Mouse (Mus musculus): ENCODE measurements around the gene Catsperd.
"Not testable (repeated sequence)": the region's sequence is repeated elsewhere in the genome, so short reads cannot be mapped to it uniquely, and the experiment has no call there.

Gene Catsperd

DNA sequence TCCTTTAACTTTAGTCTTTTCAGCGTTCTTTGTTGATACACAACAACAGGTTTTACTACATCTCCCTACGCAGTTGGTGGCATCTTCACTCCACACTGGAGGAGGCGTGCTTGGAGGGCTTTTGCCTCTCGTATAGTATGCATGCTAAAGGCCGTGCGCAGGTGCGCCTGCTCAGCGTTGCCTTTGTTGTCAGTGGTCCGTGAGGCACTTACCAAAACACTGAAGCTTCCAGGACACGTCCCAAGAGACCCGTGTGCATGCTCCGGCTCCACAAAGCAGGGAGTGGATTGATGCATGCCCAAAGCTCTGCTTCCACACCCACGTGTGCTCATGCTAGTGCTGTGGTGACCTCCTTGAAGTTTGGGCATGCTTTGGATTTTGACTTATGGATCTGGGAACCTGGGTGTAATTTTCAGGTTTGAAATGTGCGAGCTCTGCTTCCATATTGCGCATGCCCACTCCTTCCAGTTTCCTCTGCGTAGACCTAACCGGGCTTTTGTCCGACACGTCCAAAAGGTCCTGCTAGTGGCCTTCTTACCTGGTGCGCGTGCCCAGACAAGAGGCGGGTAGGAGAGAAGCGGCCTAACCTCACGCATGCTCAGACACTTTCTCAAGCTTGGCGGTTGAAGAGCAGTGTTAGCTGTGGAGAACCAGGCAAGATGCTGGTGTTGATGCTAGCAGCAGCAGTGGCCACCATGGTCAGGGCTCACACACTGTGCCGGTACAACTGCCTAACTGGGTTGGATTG, at the start of gene Catsperd:
Gene Catsperd (plus strand): TSS at position 614 of the 748 bp plus-strand sequence.
- no peak for DNase-seq (ENCODE audit: low spot score in 2 of 2)

DNA sequence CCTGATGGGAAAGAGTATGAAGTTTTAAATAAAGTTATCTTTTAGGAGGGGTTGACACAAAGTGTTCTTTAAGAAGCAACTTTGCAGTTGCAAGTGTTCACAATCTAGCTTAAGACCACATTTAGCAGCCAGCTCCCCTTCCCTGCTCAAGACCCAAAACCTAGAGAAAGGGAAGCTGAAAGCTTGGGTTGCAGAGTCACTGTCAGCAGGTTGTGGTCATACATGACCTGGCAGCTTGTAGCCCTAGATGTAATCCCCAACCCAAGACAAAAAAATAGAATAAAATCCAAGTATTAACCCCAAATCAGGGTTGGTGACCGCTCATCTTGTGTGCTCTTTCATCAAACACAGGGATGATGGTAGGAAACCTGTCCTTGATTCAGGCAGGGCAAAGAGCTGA, 44.9 kb upstream of the Catsperd start:
- no peak for DNase-seq (ENCODE audit: low spot score in 2 of 2)

DNA sequence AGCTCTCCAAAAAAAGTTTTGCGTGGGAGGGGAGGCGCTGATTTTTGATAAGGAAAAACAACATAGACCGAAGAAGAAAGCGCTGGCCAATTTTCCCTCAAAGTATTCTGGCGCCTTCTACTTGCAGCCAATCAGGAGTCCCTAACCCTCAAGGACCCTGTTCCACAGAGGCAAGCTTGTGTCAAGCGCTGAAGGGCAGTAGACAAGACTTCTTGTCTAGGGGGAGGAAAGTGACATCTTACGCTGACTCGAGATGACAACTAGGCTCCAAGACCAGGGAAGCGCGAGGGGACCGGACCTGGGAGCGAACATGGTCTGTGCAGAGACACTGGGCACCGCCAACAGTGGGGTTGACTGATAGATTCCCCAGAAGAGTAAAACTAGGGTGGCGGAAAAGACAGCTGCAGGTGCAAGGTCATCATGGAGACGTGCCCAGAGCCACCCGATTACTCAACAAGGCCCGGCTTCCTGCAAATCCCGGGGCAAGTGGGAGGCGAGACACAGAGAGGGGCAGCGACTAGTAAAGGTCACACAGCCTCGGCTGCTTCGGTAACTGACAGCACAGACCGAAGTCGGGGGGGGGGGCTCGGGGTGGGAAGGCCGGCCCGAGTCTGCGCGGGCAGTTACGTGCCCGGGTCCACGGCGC, 44.2 kb upstream of the Catsperd start:
- DNase-seq (ENCODE audit: low spot score in 2 of 2), result peak; percentile 55 to 74

DNA sequence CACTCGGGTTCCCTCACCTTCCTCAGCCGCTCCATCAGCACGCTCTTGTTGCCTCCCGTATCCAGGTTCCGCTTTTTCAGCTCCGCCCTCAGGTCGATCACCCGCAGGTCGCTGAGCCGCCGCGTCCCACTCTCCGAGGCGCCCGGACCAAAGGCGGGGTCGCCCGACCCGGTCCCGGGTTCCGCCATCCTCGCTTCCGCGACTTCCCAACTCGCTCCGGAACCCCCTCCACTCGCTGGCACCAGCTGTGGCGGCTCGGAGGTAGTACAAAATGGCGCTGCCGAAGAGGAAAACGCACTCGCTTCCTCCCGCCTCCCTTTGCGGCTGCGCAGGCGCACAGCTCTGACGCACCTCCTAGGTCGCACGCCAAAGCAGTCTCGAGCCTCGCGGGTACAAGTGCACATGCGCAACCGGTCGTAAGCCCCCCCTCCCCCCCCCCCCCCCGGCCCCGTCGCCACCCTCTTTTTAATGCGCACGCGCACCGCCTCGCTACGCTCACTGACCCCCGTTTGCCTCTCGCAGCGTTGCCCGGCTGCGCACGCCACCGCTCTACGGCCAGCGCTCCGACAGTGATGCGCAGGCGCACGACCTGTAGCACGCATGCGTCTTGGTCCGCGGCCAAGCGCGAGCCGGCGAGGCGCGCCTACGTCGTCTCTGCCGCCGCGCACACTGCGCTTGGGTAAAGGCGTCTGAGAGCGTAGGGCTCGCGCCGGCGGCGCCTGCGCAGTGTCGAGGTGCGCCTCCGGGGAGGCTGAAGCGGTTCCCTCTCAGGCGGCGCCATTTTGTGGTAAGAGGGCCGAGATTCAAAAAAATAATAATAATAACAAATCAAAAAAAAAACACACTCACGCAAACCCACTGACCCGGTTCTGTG, 43.4 kb upstream of the Catsperd start, which contains the start of the genes Safb2 and Safb:
Gene Safb2 (minus strand): TSS at position 329 of the 874 bp plus-strand sequence.
Gene Safb (plus strand): TSS at position 569 of the 874 bp plus-strand sequence.
- peak; percentile 99 to 100 for DNase-seq (ENCODE audit: low spot score in 2 of 2)

DNA sequence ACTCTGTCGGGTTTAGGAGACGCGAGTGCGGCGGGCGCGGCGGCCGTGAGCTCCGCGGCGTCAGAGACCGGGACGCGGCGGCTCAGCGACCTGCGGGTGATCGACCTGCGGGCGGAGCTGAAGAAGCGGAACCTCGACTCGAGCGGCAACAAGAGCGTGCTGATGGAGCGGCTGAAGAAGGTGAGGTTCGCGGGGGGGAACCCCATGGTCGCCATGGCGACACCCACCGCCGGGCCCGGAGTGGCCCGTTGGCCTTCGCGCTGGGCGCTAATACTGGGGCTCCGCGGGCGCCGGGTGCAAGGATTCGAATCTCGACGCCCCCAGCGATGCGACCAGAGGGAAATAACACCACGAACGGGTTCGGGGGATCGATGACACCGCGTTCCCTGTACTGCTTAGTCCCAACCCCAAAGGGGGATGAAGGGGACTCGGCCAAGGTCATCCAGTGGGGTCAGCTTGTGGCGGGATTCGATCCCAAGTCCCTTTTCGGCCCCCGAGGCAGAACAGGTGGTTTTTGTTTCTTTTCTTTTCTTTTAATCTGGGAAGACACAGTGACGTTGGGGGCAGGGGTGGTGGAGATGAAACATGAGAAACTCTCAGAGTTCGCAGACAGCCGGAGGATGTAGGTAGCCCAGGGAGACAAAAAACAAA, 42.6 kb upstream of the Catsperd start:
- DNase-seq (ENCODE audit: low spot score in 2 of 2), result peak; percentile 67 to 69

DNA sequence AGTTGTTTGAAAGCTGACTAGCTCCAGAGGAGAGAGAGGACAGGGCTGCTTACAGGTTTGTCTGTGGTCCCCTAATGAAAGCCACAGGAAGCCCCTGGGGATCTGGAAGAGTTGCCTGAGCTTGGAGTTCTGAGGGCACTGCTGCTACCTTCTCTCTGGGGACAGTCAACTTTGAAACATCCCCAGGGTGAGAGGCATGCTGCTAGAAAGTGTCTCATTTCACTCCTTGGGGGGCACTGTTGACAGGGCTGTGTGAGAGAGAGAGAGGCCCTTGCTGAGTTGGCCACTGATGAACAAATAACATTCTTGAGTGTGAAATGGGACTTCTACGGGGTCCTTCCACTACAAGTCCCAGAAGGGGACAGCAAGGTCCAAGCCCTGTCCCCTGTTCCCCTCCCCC, 40.2 kb upstream of the Catsperd start:
- DNase-seq (ENCODE audit: low spot score in 2 of 2), result no peak

DNA sequence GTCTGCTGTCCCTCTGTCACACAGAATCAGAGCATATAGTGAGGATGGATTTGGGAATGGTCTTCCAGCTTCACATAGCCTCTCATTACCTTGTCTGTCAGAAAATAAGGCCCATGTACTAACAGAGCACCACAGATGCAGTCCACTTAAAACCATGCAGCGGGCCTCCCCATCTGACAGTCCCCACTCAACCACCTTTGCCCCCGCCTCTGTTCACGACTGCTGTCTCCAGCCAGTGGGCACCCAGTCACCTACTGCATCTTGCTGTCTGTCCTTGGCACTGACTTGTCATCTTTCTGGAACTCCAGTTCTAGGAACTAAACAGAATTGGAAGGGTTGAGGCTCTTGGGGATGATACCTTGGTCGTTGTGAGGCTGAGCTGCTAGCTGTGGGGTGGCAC, 39.0 kb upstream of the Catsperd start:
- DNase-seq (ENCODE audit: low spot score in 2 of 2), result no peak

DNA sequence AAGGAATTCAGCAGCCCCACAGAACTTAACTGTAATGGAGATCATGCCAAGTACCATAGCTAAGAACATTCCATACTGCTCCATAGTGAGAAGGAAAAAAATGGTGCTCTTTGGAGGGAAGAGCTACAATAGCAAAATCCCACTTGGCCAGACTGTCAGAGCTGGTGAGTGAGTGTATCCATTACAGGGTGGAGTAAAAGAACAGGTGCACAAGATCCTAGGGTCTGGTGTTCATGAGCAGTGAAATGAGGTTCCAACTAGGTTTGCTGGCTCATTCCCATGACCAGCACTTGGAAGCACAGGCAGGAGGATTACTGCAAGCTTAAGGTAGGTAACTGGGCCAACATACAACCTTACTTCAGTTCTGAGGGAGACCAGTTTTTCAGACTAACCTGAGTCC, 35.4 kb upstream of the Catsperd start:
- no peak for DNase-seq (ENCODE audit: low spot score in 2 of 2)

DNA sequence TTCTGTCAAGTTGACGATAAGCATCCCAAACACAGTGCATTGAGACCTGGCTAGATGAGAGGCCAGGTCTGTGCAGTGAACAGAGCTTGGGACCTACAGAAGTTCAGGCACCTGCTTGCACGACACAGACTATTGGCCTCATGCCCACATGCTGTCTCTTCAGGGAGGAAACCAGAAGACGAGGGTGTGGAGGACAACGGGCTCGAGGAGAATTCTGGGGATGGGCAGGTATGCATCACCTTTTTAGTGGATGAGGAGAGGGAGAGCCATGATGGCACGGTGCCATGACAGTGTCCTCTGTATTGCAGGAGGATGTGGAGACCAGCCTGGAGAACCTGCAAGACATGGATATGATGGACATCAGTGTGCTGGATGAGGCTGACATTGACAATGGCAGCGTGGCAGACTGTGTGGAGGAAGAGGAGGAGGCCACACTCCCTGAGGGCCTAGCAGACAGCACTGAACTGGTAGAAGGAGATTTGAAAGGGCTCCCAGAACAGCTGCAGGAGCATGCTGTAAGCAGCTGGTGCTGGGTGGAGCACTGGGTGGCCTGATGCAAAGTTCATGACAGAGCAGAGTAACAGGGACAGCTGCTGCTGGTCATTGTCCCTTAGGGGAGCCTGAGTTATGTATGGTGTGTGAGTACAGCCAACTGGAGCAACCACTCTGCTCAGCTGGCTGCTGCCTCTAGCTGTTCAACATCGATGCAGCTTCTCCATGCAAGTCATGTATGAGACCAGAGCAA, 34.2 kb upstream of the Catsperd start:
- no peak for DNase-seq (ENCODE audit: low spot score in 2 of 2)

DNA sequence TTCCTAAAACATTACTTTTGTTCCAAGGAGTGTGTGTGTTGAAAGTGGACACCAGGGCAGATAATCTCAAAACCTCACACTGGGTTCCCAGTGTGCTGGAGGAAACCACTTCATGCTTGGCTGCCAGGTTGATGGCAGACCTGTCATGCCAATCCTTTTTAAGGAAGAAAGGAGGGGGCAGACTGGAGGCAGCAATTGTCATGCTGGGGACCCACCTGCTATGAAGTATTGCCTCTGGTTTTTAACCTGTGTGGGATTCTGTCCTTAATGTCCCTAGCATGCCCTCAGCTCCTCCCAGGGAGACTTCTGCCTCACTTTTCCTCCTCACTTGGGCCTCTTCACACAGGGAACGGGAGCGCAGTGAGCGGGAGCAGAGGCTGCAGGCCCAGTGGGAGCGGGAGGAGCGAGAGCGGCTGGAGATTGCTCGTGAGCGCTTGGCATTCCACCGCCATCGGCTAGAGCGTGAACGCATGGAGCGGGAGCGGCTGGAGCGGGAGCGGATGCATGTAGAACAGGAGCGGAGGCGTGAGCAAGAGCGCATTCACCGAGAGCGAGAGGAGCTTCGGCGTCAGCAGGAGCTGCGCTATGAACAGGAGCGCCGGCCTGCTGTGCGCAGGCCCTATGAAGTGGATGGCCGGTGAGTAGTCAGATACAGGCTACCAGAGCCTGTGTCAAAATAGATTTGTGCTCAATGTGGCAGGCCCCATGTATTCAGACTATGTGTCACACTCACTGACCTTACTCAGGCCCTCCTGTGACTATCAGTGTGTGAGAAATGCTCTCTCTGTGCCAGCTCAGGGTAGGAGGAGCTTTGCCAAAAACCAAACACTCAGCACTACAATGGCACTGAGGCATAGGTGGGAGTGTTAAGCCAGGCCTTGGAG, 24.5 kb upstream of the Catsperd start:
- DNase-seq (ENCODE audit: low spot score in 2 of 2), result no peak

DNA sequence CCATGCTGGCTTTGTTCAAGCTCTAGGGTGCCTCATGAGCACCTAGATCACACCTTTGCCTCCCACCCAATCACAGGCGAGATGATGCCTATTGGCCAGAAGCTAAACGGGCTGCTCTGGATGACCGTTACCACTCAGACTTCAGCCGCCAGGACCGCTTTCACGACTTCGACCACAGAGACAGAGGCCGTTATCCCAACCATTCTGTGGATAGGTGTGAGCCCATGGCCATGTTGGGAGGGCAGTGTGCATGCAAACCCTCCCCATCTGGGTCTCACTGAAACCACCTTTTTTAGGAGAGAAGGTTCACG, 23.9 kb upstream of the Catsperd start:
- DNase-seq (ENCODE audit: low spot score in 2 of 2), result no peak

DNA sequence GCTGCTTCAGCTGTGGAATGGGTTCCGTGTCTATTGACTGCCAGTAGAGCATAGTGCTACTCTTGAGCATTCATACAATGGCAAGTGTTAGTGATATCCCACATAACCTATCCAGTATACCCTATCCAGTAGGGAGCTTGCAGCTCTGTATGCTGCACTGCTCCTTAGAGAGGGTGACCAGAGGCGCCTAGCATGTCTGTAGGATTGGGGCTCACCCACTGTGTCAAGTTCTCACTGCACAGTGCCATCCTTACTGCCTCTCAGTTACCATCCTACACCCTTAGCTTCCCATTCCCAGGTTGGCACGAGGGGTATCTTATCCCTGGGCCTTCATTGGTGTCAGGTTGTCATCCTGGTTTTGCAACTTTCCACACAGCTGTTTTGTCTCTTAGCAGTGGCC, 23.5 kb upstream of the Catsperd start:
- DNase-seq (ENCODE audit: low spot score in 2 of 2), result no peak

DNA sequence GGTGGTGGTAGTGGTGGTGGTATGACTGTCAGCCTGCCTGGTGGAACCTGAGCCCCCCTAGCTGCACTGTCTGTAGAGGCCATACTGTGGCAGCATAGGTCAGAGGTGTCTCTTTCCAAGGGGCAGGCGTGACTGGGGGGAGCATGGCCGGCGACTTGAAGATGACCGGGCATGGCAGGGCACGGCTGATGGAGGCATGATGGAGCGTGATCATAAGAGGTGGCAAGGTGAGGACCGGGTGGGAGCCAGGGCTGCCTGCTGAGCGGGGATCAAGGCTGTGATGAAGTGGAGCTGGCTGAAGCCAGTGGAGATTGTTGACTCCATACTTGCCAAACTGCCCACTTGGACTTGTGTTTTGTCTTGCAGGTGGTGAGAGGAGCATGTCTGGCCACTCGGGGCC, 22.5 kb upstream of the Catsperd start:
- no peak for DNase-seq (ENCODE audit: low spot score in 2 of 2)

DNA sequence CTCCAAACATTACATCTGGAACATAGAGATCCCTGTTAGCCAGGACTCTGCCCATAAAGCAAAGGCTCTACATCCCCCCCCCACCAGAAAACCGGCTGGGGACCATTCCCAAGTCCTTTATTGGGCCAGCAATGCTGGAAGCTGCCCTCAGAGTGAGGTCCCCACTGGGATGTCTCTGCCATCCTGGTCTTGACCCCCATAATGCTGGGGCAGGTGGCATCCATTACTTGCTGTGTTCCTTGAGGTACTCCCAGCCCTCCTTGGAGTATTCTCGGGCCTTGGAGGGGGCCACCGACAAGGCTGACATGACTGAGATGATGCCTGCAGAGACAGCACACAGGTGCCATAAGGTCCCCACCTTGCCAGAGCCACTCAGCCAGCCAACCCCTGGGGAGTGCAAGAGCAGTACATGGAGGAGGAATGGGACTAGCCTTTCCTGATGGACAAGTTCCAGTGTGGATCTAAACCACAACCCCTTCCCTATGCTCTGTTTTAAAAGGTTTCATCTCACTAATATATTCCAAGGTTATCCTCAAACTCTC, 20.4 kb upstream of the Catsperd start:
- DNase-seq (ENCODE audit: low spot score in 2 of 2), result no peak

DNA sequence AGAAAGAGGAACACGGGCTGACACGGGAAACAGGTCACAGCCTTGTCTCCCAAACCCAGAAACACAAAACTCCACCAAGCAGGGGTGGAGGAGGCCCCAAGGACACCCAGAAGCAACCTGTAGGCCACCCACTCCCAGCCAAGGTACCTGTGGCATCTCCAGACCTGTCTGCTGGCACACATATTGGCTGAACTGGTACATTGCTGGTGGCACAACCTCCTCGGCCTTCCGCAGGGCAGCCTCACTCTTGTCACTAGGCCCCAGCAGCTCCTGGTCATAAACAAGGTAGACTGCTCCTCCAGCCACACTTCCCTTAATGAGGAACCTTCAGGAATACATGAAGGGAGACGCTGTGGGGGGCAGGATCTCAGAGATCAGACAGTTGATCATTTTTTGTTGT, 19.2 kb upstream of the Catsperd start:
- DNase-seq (ENCODE audit: low spot score in 2 of 2), result no peak

DNA sequence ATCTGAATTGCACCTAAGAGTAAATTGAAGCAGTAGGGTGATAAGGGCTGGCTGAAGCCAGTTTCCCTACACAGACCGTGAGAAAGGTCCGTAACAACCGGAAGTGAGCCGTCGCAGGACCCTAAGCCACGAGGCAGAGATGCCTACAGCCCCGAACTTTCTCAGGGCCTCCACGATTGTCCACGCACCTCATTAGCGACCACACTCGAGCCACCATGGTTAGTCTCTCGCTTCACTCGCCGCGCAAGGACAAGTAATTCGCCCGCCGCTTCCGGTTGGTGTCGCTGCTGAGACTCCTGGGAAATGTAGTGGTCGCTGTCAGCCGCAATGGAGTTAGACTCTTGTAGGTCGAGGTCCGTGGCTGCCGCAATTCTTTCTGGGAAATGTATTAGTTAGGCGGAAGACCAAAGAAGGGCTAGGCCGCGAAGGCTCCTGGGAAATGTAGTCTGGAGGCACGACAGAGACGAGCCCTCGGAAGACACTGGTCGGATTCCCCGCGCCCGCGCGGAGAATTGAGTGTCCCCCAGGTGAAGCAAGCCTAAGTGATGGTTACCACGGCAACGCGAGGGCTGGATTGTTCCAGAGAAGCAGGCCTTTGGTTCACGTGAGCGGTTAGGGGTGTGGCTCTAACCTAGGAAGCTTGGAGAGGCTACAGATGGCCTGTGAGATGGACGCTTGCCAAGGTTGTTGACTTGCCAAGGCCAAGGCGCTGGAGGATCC, 18.3 kb upstream of the Catsperd start, which contains the start of gene 2410015M20Rik:
Gene 2410015M20Rik (minus strand): TSS at position 320 of the 720 bp plus-strand sequence.
- DNase-seq (ENCODE audit: low spot score in 2 of 2), result peak; percentile 98

DNA sequence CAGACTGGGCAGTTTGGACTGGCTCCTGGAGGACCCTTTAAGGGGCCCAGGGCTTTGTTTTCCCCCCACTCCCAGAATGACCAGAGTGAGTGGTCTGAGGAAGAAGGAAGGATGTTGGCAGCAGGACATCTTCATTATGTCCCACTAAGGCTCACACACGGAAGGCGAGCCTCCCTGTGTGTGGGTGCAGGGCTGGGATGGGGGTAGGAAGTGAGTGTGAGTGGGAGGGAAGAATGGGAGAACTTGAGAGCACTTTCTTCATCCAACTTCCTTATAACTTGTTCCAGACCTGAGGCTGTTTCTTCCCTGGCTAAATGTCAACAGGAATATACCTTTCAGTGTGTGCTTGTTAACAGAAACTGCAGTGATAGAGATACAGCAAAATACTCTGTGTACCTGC, 16.6 kb upstream of the Catsperd start:
- DNase-seq (ENCODE audit: low spot score in 2 of 2), result no peak

DNA sequence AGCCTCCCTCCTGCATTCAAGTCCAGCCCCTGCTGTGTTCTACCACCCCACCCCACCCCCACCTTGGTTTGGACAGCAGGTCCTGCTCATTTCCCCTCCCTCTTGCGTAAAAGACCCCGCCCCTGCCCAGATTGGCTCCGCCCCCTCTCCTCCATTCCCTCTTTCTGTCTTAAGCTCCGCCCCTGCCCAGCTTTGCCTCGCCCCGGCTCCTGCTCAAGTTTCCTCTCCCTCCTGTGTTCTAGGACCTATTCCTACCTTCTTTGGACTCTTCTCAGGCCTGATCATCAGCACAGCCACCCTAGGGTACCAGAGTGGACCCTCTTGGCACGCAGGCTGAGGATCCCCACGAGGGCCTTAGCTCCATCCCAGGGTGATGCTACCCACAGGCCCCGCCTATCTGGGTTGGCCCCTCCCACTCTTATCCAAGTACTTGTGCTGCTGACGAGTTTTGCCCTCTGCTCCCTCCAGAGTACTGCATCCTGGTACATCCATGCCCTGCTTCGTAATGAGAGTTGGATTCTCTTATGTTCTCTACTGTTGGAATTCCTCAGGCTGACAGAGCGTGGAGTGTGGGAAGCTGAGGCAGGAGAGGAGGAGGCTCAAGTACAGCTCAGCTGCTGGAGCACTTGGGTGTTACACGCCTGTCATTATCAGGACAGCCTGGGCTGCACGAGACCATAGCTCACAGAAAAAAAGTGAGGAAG, 15.9 kb upstream of the Catsperd start:
- DNase-seq (ENCODE audit: low spot score in 2 of 2), result peak in 1 of 2 experiments; percentile 47

DNA sequence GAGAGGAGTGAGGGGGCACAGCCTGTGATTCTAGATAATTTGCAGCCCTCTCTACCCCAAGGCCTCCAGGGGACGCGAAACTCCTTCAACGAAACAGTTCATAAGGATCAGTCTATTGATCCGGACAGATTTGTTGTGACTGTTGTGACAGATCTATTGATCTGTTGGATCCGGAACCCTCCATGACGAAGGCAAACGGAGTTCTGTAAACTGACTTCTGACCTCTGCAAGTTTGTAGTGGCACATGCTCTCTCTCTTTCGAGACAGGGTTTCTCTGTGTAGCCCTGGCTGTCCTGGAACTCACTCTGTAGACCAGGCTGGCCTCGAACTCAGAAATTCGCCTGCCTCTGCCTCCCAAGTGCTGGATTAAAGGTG, 15.4 kb upstream of the Catsperd start:
- not testable (repeated sequence) for DNase-seq (ENCODE audit: low spot score in 2 of 2)

Data from right cerebral cortex, postnatal 10 days (tissue).